Mouse (Mus musculus) thymus, postnatal 4 days (tissue): ENCODE measurements around the gene Zfp217.
"Not testable (repeated sequence)": the region's sequence is repeated elsewhere in the genome, so short reads cannot be mapped to it uniquely, and the experiment has no call there.

Experiments used
- DNase-seq: peaks from one replicate; pipeline ENCODE4 v3.0.0; 2021

Gene Zfp217

DNA sequence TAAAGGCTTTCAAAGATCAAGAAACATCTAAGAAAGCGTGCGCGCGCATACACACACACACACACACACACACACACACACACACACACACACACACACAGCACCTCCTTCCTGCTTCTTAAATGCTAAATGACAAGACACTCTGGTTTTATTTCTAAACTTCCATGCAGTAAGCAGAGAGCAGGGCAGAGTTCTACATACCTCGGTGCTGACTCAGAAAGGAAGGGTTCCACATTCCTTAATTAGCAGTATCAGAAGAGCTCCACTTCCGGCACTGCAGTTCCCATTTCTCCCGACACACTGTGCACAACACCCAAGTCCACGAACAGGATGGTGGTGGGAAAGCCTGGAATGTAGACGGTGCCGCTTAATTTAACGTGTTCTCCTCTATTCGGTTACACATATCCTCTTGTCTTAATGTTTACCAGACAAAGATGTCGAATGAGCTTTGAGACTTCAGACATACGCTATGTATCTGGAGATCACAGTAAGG is at the start of gene Zfp217:
Gene Zfp217, minus strand, starts transcription at position 443 of the 493 bp plus-strand sequence.
- peak; percentile 70 for DNase-seq

GRCm38 (mm10) chr2:170195542-170196089 is 47.7 kb upstream of the Zfp217 start:
- no peak for DNase-seq

GRCm38 (mm10) chr2:170194845-170195244 is 46.9 kb upstream of the Zfp217 start:
- no peak for DNase-seq

DNA sequence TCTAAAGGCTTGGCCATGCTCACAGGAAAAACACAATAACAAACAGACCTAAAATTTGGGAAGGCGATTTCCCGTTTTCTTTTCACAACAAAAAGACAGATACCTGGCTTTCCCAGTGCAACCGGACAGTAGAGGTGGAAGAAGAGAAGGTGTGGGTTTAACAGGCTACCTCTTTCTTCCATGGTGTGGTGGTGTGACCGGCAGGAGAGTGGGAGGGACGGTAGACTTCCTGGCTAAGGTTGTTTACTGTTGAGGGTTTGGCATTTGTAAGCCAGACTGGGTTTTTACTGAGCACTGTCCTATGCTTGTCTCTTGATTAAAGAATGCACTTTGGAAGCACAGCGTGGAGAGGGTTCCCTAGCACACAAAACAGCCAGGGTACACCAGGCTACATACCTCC is 45.9 kb upstream of the Zfp217 start:
- no peak for DNase-seq

DNA sequence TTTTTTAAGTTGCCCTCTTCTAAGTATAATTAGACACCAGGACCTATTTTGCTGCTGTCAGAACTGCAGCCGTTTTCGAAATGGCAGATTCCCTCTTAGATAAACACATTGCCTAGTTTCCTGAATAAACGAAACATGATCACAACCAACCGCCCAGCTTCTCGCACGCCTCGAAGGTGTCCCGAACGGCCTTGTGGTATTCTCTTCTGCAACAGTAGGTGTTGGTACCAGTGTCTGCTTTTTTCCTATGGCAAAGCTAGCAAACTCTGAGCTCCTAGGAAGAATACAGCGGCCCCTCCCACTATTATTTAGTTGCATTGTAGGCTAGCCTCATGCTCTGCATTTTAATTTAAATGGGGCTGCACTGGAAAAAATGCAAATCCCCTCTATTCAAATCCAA is 45.3 kb upstream of the Zfp217 start:
- DNase-seq, result no peak

DNA sequence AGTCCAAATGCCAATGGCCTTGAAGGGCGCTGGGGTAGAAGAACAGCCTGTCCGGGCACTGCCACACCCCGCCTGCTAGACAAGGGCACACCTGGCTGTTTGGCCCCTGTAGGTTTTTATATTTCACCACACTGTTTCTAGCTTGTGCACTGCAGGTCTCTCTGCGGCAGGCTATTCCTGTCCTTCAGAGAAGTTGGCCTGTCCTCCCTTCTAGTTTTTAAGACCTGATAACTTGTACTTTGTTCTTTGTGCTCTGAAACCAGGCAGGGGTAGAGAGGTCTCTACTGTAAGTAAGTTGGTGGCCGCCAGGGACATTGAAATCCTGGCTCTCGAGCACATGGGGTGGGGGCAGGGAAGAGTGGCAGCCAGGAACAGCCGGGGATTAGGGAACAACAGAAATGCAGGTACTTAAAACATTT is 44.8 kb upstream of the Zfp217 start:
- peak; percentile 62 for DNase-seq

DNA sequence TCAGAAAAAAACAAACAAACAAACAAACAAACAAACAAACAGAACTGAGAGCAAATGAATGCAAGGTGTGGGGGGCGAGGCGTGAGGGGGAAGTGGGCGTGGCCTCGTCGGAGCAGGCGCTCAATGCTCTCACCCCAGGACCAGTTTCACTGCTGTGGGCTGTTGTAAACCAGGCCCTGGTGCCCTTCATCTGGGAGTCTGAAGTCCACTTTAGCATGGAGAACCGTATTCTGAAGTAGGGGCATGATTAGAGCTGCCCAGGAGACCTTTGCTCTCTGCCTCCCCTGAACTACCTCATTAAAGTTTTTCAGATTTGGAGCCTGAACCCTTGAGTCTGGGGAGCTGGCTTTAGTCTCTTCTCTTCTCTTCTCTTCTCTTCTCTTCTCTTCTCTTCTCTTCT is 40.8 kb upstream of the Zfp217 start:
- DNase-seq, result no peak

- DNase-seq, result no peak
Observed at GRCm38 (mm10) chr2:170185137-170185837, 37.4 kb upstream of the Zfp217 start.

DNA sequence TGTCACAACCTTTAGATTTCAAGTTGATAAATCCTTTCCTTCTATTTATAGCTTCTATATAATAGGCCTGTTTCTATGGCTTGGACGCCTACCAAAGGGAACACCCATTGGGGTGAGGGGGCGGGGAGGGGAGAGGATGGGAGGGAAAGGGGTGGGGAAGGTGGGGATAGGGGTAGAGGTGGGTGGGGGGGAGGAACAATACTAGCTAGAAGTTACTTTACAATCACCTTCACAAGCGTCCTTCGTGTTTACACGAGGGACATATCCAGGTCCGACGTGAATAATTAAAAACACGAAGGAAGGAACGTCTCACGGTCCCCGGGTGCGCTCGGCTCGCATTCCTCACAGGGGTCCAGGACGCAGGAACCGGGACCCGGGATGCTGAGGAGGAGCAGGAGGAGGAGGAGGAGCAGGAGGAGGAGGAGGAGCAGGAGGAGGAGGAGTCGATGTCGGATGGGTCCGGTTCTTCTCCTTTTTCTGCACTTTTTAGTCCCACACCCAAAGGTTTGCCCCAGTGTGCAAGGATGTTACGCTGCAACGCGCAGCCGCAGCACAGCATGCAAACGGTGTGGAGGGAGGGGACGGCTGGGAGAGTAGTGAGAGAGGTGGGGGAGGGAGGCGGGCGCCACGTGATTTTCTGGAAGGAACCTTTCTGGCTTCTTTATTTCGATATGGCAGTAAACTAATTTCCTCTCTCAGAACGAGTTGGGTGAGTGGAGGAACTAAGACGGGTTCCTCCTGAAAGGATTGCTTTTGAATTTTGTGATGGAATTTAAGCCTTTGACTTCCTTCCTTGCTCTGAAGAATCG is 36.5 kb upstream of the Zfp217 start:
- DNase-seq, result peak; percentile 83

GRCm38 (mm10) chr2:170183851-170184174 is 35.9 kb upstream of the Zfp217 start:
- no peak for DNase-seq

GRCm38 (mm10) chr2:170181862-170182261 is 34.0 kb upstream of the Zfp217 start:
- DNase-seq, result no peak

DNA sequence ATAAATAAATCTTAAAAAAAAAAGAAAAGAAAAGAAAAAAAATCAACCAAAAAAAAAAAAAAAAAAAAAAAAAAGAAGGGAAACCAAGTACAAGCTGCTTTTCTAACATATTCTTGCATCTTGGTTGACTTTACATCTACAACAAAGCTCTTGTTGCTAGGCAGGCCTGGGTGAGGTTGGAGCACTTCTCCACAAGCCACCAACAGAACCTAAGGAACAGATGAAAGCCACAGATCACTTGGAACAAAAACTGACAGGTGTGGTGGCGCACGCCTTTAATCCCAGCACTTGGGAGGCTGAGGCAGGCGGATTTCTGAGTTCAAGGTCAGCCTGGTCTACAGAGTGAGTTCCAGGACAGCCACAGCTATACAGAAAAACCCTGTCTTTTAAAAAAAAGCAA is 32.9 kb upstream of the Zfp217 start:
- DNase-seq, result not testable (repeated sequence)

DNA sequence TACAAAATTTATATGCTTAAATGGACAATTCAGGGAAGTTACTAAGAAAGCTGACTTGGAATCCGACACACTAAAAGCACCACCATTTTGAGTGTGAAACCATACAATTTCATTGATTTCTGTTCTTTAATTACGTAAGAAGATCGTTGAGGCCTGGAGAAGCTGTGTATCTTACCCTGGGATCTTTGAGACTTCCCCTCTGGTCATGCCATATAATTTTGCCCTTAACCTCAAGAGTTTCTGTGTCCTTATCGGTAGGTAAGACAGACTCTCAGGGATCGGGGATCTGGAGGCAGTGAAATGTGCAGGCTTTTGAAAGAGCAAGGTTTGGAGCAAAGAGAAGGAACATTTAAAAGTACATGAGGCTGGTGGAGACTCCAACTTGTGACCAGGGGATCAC is 31.4 kb upstream of the Zfp217 start:
- DNase-seq, result no peak

GRCm38 (mm10) chr2:170177323-170177722 is 29.4 kb upstream of the Zfp217 start:
- no peak for DNase-seq

DNA sequence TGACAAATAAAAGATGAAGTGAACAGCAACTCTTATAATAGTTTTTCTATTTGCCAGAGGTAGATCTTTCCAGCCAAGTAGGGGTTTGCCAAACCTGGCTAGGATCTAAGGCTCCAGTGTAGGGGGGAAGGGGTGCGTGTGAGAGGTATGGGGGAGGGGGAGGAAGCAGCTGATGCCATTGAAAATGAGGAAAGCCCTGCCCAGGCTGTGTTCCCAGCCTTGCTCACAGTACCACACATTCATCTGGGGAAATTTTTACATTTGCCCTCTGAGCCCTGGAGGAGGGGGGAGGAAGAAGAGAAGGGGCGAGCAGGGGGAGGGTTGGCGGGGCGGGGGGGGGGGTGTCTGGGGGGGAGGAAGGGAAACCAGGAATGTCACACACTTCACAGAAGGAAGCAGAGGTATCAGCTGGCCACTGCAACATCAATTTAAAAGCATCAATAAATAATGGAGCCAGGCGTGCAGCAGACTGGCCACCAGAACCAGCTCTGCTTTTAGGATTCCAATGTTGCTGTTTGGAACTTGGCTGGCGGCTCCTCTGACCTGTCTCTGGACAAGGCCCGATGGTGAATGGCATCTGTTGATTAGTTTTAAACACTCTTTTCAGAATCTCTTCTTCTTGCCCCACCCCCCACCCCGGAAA is 28.5 kb upstream of the Zfp217 start:
- DNase-seq, result no peak

GRCm38 (mm10) chr2:170175661-170176150 is 27.8 kb upstream of the Zfp217 start:
- DNase-seq, result no peak

- no peak for DNase-seq
Observed at GRCm38 (mm10) chr2:170175190-170175589, 27.3 kb upstream of the Zfp217 start.

GRCm38 (mm10) chr2:170169062-170169461 is 21.2 kb upstream of the Zfp217 start:
- DNase-seq, result no peak

DNA sequence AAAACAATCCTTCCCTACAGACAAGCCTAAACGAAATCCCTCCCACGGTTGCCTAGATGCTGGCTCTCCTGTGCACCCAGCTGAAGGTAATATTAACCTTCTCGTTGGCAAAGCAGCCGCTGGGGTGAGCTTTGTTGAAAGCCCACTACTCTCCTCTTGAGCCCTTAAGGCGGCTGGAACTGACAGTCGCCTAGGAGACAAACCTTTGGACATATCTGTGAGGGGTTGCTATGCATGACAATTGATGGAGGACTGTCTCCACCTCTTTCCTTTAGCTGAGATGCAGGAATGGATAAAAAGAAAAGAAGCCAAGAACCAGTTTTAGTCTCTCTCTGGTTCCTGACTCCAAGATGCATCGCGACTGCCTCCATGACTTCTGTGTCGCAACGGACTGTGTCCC is 17.7 kb upstream of the Zfp217 start:
- no peak for DNase-seq

GRCm38 (mm10) chr2:170163671-170164462 is 16.0 kb upstream of the Zfp217 start:
- no peak for DNase-seq

DNA sequence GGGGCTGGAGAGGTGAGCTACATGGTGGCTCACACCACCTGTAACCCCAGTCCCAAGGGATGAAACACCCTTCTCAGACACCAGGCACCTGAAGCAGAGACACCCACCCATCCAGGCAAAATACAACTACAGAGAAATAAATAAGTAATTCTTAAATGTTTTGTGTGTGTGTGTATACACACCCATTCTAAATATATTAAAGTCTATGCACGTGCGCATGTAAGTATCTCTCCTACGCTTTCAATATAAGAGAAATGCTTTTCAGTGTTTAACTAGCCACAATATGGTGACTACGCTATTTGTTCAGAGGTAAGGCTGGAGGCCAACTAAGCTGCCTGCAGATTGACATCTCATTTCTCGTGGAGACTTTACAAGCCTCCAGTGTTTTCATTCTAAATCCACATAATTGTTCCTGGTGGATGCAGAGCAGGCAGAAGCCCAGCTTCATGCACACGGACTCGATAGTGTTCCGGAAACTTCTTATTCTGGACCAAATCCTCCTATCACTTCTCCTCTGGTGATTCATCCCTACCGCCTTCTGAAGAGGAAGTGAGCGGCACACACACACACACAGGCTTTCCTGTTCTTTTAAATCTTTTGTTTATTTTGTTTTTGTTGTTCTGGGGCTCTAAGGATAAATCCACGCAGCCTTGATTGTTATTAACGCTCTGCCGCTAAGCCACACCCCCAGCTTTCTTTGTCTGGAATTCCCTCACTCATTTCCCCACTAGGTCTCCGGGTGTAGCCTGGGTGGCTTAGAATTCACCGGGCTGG is 12.1 kb upstream of the Zfp217 start:
- DNase-seq, result no peak

GRCm38 (mm10) chr2:170158987-170159386 is 11.1 kb upstream of the Zfp217 start:
- no peak for DNase-seq
